Mouse (Mus musculus) midbrain, embryonic 15.5 days (tissue): ENCODE data around the gene Pde4b. TPM values are rescaled to one million over a fixed set of nuclear protein-coding genes. Genes with fewer than 3 reads are reported as not detected.

ENCODE experiments used
- polyA plus RNA-seq: library from polyadenylated mRNA; unstranded; fragments of >200 nt; fragmentation: Nextera tagmentation; extraction: Ambion mirVana; gene quantifications from 2 replicates; pipeline ENCODE4 v1.2.1, GENCODE M21; 2015

Gene Pde4b
- polyA plus RNA-seq, 1 experiment from 2014 or later: 54.9 TPM

Other genes starting within 250 kb of the Pde4b start
- not detected in 2 replicates for gene B020004J07Rik, start 243.5 kb upstream of the Pde4b start, polyA plus RNA-seq
- gene C130073F10Rik, start 193.8 kb upstream of the Pde4b start, polyA plus RNA-seq: not detected in 2 replicates
- gene Gm12800, start 178.4 kb upstream of the Pde4b start, polyA plus RNA-seq: not detected in 2 replicates
- gene Gm12794, start 147.1 kb upstream of the Pde4b start, polyA plus RNA-seq: not detected in 2 replicates
- gene Gm12790, start 106.5 kb upstream of the Pde4b start, polyA plus RNA-seq: not detected in 2 replicates
- not detected in 2 replicates for gene Gm12789, start 100.9 kb upstream of the Pde4b start, polyA plus RNA-seq